Mouse (Mus musculus) forebrain, embryonic 11.5 days (tissue): ENCODE results near the gene Ephb3. TPM values are rescaled to one million over a fixed set of nuclear protein-coding genes. Genes with fewer than 3 reads are reported as not detected.

ENCODE experiments used
- ATAC-seq: fragments of 200-750 bp; cut with Nextera tagmentation; replicated peaks from 2 replicates; pipeline ENCODE4 v1.8.0; 2017; ENCODE audit warnings: moderate TSS enrichment; ENCODE audit not compliant: low FRiP score
- DNase-seq: peaks from one replicate; pipeline ENCODE4 v3.0.0-alpha.2; 2017; ENCODE audit warnings: low spot score
- H3K27ac ChIP-seq: fragments of 300-500 bp; sonication (generic); 2 replicates; pipeline ENCODE4 v1.5.1; 2014; ENCODE audit warnings: low read depth, low read length
- H3K27me3 ChIP-seq: fragments of 300-500 bp; sonication (generic); 2 replicates; pipeline ENCODE4 v1.6.1; 2014; ENCODE audit warnings: mild to moderate bottlenecking, low read length, mixed read lengths; ENCODE audit not compliant: control insufficient read depth, insufficient read depth
- H3K36me3 ChIP-seq: fragments of 300-500 bp; sonication (generic); 2 replicates; pipeline ENCODE4 v1.6.1; 2014; ENCODE audit warnings: mild to moderate bottlenecking, low read length, moderate library complexity, mixed read lengths; ENCODE audit not compliant: control insufficient read depth, insufficient read depth
- H3K4me1 ChIP-seq: fragments of 300-500 bp; sonication (generic); replicated peaks from 2 replicates; pipeline ENCODE4 v1.6.1; 2014; ENCODE audit warnings: low read length, mixed read lengths; ENCODE audit not compliant: control insufficient read depth, insufficient read depth
- H3K4me2 ChIP-seq: fragments of 300-500 bp; sonication (generic); 2 replicates; pipeline ENCODE4 v1.6.1; 2014; ENCODE audit warnings: low read depth, mild to moderate bottlenecking, low read length, moderate library complexity, mixed read lengths; ENCODE audit not compliant: severe bottlenecking
- H3K4me3 ChIP-seq: fragments of 300-500 bp; sonication (generic); 2 replicates; pipeline ENCODE4 v1.5.1; 2014; ENCODE audit warnings: low read depth, low read length
- H3K9ac ChIP-seq: fragments of 300-500 bp; sonication (generic); 2 replicates; pipeline ENCODE4 v1.6.1; 2014; ENCODE audit warnings: low read length
- H3K9me3 ChIP-seq: fragments of 300-500 bp; sonication (generic); 2 replicates; pipeline ENCODE4 v1.6.1; 2016; ENCODE audit warnings: low read length, mixed read lengths; ENCODE audit not compliant: control insufficient read depth
- WGBS: fragments of 180-500 bp; shearing (Covaris S2); extraction: QIAGEN DNeasy Blood & Tissue Kit; methylation state at CpG from one replicate; pipeline ENCODE4 v1.1.7; 2014; 5-methylcytosine and 5-hydroxymethylcytosine counted together
- polyA plus RNA-seq: library from polyadenylated mRNA; unstranded; fragments of >200 nt; fragmentation: Nextera tagmentation; extraction: Ambion mirVana; gene quantifications from 2 replicates; pipeline ENCODE4 v1.2.1, GENCODE M21; 2014

Gene Ephb3
- polyA plus RNA-seq, 1 experiment from 2014 or later, result 14.9 TPM

GRCm38 (mm10) chr16:21223038-21223437 lies 18.5 kb downstream of the Ephb3 start:
- ATAC-seq (no peak), DNase-seq (no peak)
- no peaks in the 10 kb centered on the region for H3K27me3 ChIP-seq
- H3K9ac ChIP-seq, result no peak overlapping the region
- no peaks in the 10 kb centered on the region for H3K9me3 ChIP-seq
- no peak overlapping the region for H3K4me3 ChIP-seq
- no peak overlapping the region for H3K27ac ChIP-seq
- H3K4me1 ChIP-seq, result peaks cover 2% of the 10 kb centered on the region; the same call in 1 of the 2 replicates
- peaks cover 6% of the 10 kb centered on the region; the same call in 1 of the 2 replicates for H3K36me3 ChIP-seq
- WGBS, result 96% methylated on average over 3 of the region's 3 CpGs
- H3K4me2 ChIP-seq, result no peak overlapping the region

- Histone ChIP-seq H3K4me3 (no peak overlapping the region), H3K27ac (no peak overlapping the region), H3K4me2 (no peak overlapping the region), H3K9ac (no peak overlapping the region), H3K9me3 (no peaks in the 10 kb centered on the region), H3K36me3 (peaks cover 2% of the 10 kb centered on the region; the same call in 1 of the 2 replicates), H3K4me1 (peaks cover 2% of the 10 kb centered on the region; the same call in 1 of the 2 replicates), H3K27me3 (no peaks in the 10 kb centered on the region)
- 17% methylated on average over 4 of the region's 4 CpGs for WGBS
- ATAC-seq (peak; percentile 33; the same call in 1 of the 2 replicates), DNase-seq (no peak)
Observed at GRCm38 (mm10) chr16:21224648-21225240, 20.2 kb downstream of the Ephb3 start.

GRCm38 (mm10) chr16:21226629-21227028 lies 22.1 kb downstream of the Ephb3 start:
- Histone ChIP-seq H3K27me3 (no peaks in the 10 kb centered on the region), H3K4me1 (peaks cover 2% of the 10 kb centered on the region; the same call in 1 of the 2 replicates), H3K36me3 (no peaks in the 10 kb centered on the region; the same call in 1 of the 2 replicates), H3K4me3 (no peak overlapping the region), H3K9me3 (no peaks in the 10 kb centered on the region), H3K27ac (no peak overlapping the region; the same call in 1 of the 2 replicates), H3K4me2 (no peak overlapping the region), H3K9ac (no peak overlapping the region)
- ATAC-seq (no peak), DNase-seq (no peak)
- 79% methylated on average over 6 of the region's 6 CpGs for WGBS

- H3K4me3 ChIP-seq, result no peak overlapping the region
- no peak overlapping the region for H3K27ac ChIP-seq
- no peak overlapping the region for H3K4me2 ChIP-seq
- H3K9me3 ChIP-seq, result no peaks in the 10 kb centered on the region
- H3K36me3 ChIP-seq, result no peaks in the 10 kb centered on the region
- ATAC-seq (no peak), DNase-seq (no peak)
- H3K9ac ChIP-seq, result no peak overlapping the region
- no peaks in the 10 kb centered on the region for H3K27me3 ChIP-seq
- WGBS, result 64% methylated on average over 8 of the region's 8 CpGs
- peaks cover 2% of the 10 kb centered on the region; the same call in 1 of the 2 replicates for H3K4me1 ChIP-seq
Observed at GRCm38 (mm10) chr16:21235135-21235534, 30.6 kb downstream of the Ephb3 start.

- ATAC-seq, result no peak
- H3K27me3 ChIP-seq, result peaks cover 2% of the 10 kb centered on the region; the same call in 1 of the 2 replicates
Observed at GRCm38 (mm10) chr16:21238722-21239121, 34.2 kb downstream of the Ephb3 start.

GRCm38 (mm10) chr16:21240547-21240946 lies 36.0 kb downstream of the Ephb3 start:
- no peak overlapping the region for H3K4me2 ChIP-seq
- H3K4me1 ChIP-seq, result peaks cover 2% of the 10 kb centered on the region; the same call in 1 of the 2 replicates
- no peaks in the 10 kb centered on the region for H3K36me3 ChIP-seq
- H3K27ac ChIP-seq, result no peak overlapping the region
- no peaks in the 10 kb centered on the region for H3K9me3 ChIP-seq
- ATAC-seq, result no peak
- H3K27me3 ChIP-seq, result peaks cover 2% of the 10 kb centered on the region; the same call in 1 of the 2 replicates
- H3K9ac ChIP-seq, result no peak overlapping the region
- DNase-seq, result no peak
- 74% methylated on average over 3 of the region's 3 CpGs for WGBS
- no peak overlapping the region for H3K4me3 ChIP-seq

More at GRCm38 (mm10) chr16:21238722-21239121, 34.2 kb downstream of the Ephb3 start:
- H3K9me3 ChIP-seq, result no peaks in the 10 kb centered on the region
- H3K4me2 ChIP-seq, result no peak overlapping the region
- peaks cover 2% of the 10 kb centered on the region; the same call in 1 of the 2 replicates for H3K4me1 ChIP-seq
- H3K36me3 ChIP-seq, result no peaks in the 10 kb centered on the region
- no peak overlapping the region for H3K9ac ChIP-seq
- DNase-seq, result no peak
- no peak overlapping the region for H3K27ac ChIP-seq
- 14% methylated on average over 5 of the region's 5 CpGs for WGBS
- H3K4me3 ChIP-seq, result no peak overlapping the region

- no peak for ATAC-seq
- Histone ChIP-seq H3K4me3 (no peak overlapping the region), H3K9ac (no peak overlapping the region), H3K4me1 (peaks cover 4% of the 10 kb centered on the region; the same call in 1 of the 2 replicates), H3K4me2 (no peak overlapping the region), H3K36me3 (no peaks in the 10 kb centered on the region), H3K9me3 (no peaks in the 10 kb centered on the region), H3K27me3 (peaks cover 2% of the 10 kb centered on the region; the same call in 1 of the 2 replicates), H3K27ac (no peak overlapping the region)
- DNase-seq, result no peak
Observed at GRCm38 (mm10) chr16:21241030-21241429, 36.5 kb downstream of the Ephb3 start.

- Histone ChIP-seq H3K27me3 (peaks cover 15% of the 10 kb centered on the region), H3K36me3 (no peaks in the 10 kb centered on the region), H3K27ac (no peak overlapping the region), H3K4me1 (peaks cover 15% of the 10 kb centered on the region), H3K4me3 (no peak overlapping the region), H3K9me3 (no peaks in the 10 kb centered on the region), H3K4me2 (no peak overlapping the region), H3K9ac (no peak overlapping the region)
- DNase-seq (no peak), ATAC-seq (no peak)
- 40% methylated on average over 8 of the region's 8 CpGs for WGBS
Observed at GRCm38 (mm10) chr16:21242946-21243345, 38.4 kb downstream of the Ephb3 start.

GRCm38 (mm10) chr16:21244803-21245202 lies 40.2 kb downstream of the Ephb3 start:
- no peak overlapping the region for H3K27ac ChIP-seq
- no peak overlapping the region for H3K4me3 ChIP-seq
- H3K36me3 ChIP-seq, result no peaks in the 10 kb centered on the region
- H3K9ac ChIP-seq, result no peak overlapping the region
- ATAC-seq, result no peak
- peaks cover 29% of the 10 kb centered on the region for H3K27me3 ChIP-seq
- peaks cover 20% of the 10 kb centered on the region for H3K4me1 ChIP-seq
- no peak overlapping the region for H3K4me2 ChIP-seq
- DNase-seq, result no peak
- no peaks in the 10 kb centered on the region for H3K9me3 ChIP-seq
- WGBS, result 56% methylated on average over 3 of the region's 3 CpGs
